Comparison of ENCODE assay signal across 8 mouse cellular contexts in genomic region chr1:132389886-132390585, GRCm38 (mm10). TPM values are rescaled to one million over a fixed set of nuclear protein-coding genes. Genes with fewer than 3 reads are reported as not detected.
DNase-seq lines count a peak whose midpoint lies in the region; ATAC-seq and TF ChIP-seq lines count a peak whose summit lies in the region.

No protein-coding gene starts in this region.

- peak; percentile 77 for TF ChIP-seq CTCF in bone marrow, adult 2 months (IDR thresholded peaks at IDR 0.05; ENCODE audit: control insufficient read depth, insufficient read depth, low read length)

- no peaks in the 10 kb centered on the region for H3K36me3 ChIP-seq in embryonic facial prominence, embryonic 14.5 days (ENCODE audit: control insufficient read depth, insufficient read depth, low read length)
- no peaks in the 10 kb centered on the region for H3K36me3 ChIP-seq in heart, embryonic 14.5 days (ENCODE audit: control insufficient read depth, insufficient read depth, low read length)
- H3K36me3 ChIP-seq in neural tube, embryonic 14.5 days (ENCODE audit: control insufficient read depth, insufficient read depth, low read length), result no peaks in the 10 kb centered on the region

- peak; percentile 54; the same call in 1 of the 2 replicates for TF ChIP-seq POLR2A in bone marrow, adult 2 months (IDR thresholded peaks at IDR 0.05; ENCODE audit: borderline replicate concordance, control insufficient read depth, low read depth, low read length)

- WGBS in bone marrow, adult 2 months, result 34% methylated on average over 15 of the region's 15 CpGs
- 9% methylated on average over 15 of the region's 15 CpGs for WGBS in embryonic facial prominence, embryonic 14.5 days
- 28% methylated on average over 15 of the region's 15 CpGs for WGBS in heart, embryonic 14.5 days
- WGBS in neural tube, embryonic 14.5 days, result 13% methylated on average over 15 of the region's 15 CpGs

- DNase-seq in CD4-positive helper T cell, adult 2 months (ENCODE audit: low read depth, low spot score), result peak; percentile 24
- DNase-seq in embryonic facial prominence, embryonic 14.5 days (ENCODE audit: low spot score), result peak; percentile 89
- peak; percentile 69 for DNase-seq in kidney, postnatal 14 days
- DNase-seq in lung, adult 18-20 months, result peak; percentile 80 to 87
- DNase-seq in yolk sac, embryonic 10.5 days (ENCODE audit: low spot score), result peak; percentile 58

- no peaks in the 10 kb centered on the region for H3K4me1 ChIP-seq in bone marrow, adult 2 months (ENCODE audit: control insufficient read depth, insufficient read depth, low read length)
- peaks cover 29% of the 10 kb centered on the region for H3K4me1 ChIP-seq in embryonic facial prominence, embryonic 14.5 days (ENCODE audit: control insufficient read depth, insufficient read depth, low read length)
- H3K4me1 ChIP-seq in heart, embryonic 14.5 days (ENCODE audit: control insufficient read depth in 2 of 2, insufficient read depth in 2 of 2, low read length in 2 of 2), result peaks cover 24 to 33% of the 10 kb centered on the region in 2 experiments
- peaks cover 37% of the 10 kb centered on the region for H3K4me1 ChIP-seq in neural tube, embryonic 14.5 days (ENCODE audit: control insufficient read depth, insufficient read depth, low read length)

- peak overlapping the region; percentile 73 for H3K4me2 ChIP-seq in embryonic facial prominence, embryonic 14.5 days (ENCODE audit: low read depth, low read length)
- H3K4me2 ChIP-seq in heart, embryonic 14.5 days (ENCODE audit: low read length), result peak overlapping the region; percentile 95
- peak overlapping the region; percentile 91 for H3K4me2 ChIP-seq in neural tube, embryonic 14.5 days (ENCODE audit: low read depth, low read length)

- H3K9me3 ChIP-seq in embryonic facial prominence, embryonic 14.5 days (ENCODE audit: control insufficient read depth, low read length), result no peaks in the 10 kb centered on the region
- no peaks in the 10 kb centered on the region for H3K9me3 ChIP-seq in heart, embryonic 14.5 days (ENCODE audit: control insufficient read depth, low read length)
- no peaks in the 10 kb centered on the region for H3K9me3 ChIP-seq in neural tube, embryonic 14.5 days (ENCODE audit: control insufficient read depth, low read length)

- peak; percentile 38 for ATAC-seq in embryonic facial prominence, embryonic 14.5 days (ENCODE audit: low read depth)
- ATAC-seq in heart, embryonic 14.5 days (ENCODE audit: insufficient number of reproducible peaks, insufficient read depth, low FRiP score, low read depth), result no peak
- ATAC-seq in neural tube, embryonic 14.5 days (ENCODE audit: low read depth), result no peak

- H3K4me3 ChIP-seq in bone marrow, adult 2 months (replicated peaks; ENCODE audit: control insufficient read depth, low read depth, low read length), result peak overlapping the region; percentile 73
- H3K4me3 ChIP-seq in embryonic facial prominence, embryonic 14.5 days (ENCODE audit: low read depth, low read length), result peak overlapping the region; percentile 79
- H3K4me3 ChIP-seq in heart, embryonic 14.5 days (ENCODE audit: control insufficient read depth in 1 of 2, insufficient read depth in 1 of 2, low read depth in 1 of 2, low read length in 2 of 2), result peak overlapping the region; percentile 73 to 75
- peak overlapping the region; percentile 70 for H3K4me3 ChIP-seq in neural tube, embryonic 14.5 days (ENCODE audit: low read depth, low read length)

- H3K27ac ChIP-seq in bone marrow, adult 2 months (ENCODE audit: control insufficient read depth, insufficient read depth, low read depth, low read length, poor library complexity), result peak overlapping the region; percentile 86
- peak overlapping the region; percentile 84; the same call in 1 of the 2 replicates for H3K27ac ChIP-seq in embryonic facial prominence, embryonic 14.5 days (replicated peaks; ENCODE audit: low read depth, low read length)
- peak overlapping the region in 1 of 2 experiments; percentile 64; a peak in 1 of 4 replicates for H3K27ac ChIP-seq in heart, embryonic 14.5 days (replicated peaks in 1 of 2; ENCODE audit: control insufficient read depth in 1 of 2, insufficient read depth in 1 of 2, low read depth in 2 of 2, low read length in 2 of 2)
- H3K27ac ChIP-seq in neural tube, embryonic 14.5 days (ENCODE audit: low read depth, low read length), result peak overlapping the region; percentile 87

- no peaks in the 10 kb centered on the region for H3K27me3 ChIP-seq in embryonic facial prominence, embryonic 14.5 days (replicated peaks; ENCODE audit: control insufficient read depth, insufficient read depth, low read length)
- H3K27me3 ChIP-seq in heart, embryonic 14.5 days (ENCODE audit: control insufficient read depth, insufficient read depth, low read length), result no peaks in the 10 kb centered on the region
- H3K27me3 ChIP-seq in neural tube, embryonic 14.5 days (ENCODE audit: control insufficient read depth, insufficient read depth, low read length), result no peaks in the 10 kb centered on the region

- H3K9ac ChIP-seq in embryonic facial prominence, embryonic 14.5 days (ENCODE audit: low read depth, low read length), result peak overlapping the region; percentile 93
- peak overlapping the region; percentile 87; the same call in 1 of the 2 replicates for H3K9ac ChIP-seq in heart, embryonic 14.5 days (ENCODE audit: low read length)
- peak overlapping the region; percentile 95 for H3K9ac ChIP-seq in neural tube, embryonic 14.5 days (replicated peaks; ENCODE audit: low read depth, low read length)

RNA-seq across cellular contexts. Expression of gene Tmcc2, which starts 1.0 kb away (rescaled TPM):
- 246 and 316 TPM in 2 replicates for polyA plus RNA-seq in bone marrow, adult 2 months (2011; ENCODE audit: insufficient read depth, insufficient read length, low replicate concordance, missing spikeins)
- polyA plus RNA-seq in embryonic facial prominence, embryonic 14.5 days (2014; fragmentation: Nextera tagmentation; extraction: Ambion mirVana), result 10.2 and 11.6 TPM in 2 replicates
- 8.1 and 10.1 TPM in 2 replicates for polyA plus RNA-seq in heart, embryonic 14.5 days (2014; fragmentation: Nextera tagmentation; extraction: Ambion mirVana)
- polyA plus RNA-seq in neural tube, embryonic 14.5 days (2014; fragmentation: Nextera tagmentation; extraction: Ambion mirVana), result 20.7 and 29.9 TPM in 2 replicates

RNA-seq across cellular contexts. Expression of gene Dstyk, which starts 27.3 kb away (rescaled TPM):
- 9.6 and 13.7 TPM in 2 replicates for polyA plus RNA-seq in bone marrow, adult 2 months (2011; ENCODE audit: insufficient read depth, insufficient read length, low replicate concordance, missing spikeins)
- polyA plus RNA-seq in embryonic facial prominence, embryonic 14.5 days (2014; fragmentation: Nextera tagmentation; extraction: Ambion mirVana), result 15.6 and 16.1 TPM in 2 replicates
- polyA plus RNA-seq in heart, embryonic 14.5 days (2014; fragmentation: Nextera tagmentation; extraction: Ambion mirVana), result 11.4 and 12.2 TPM in 2 replicates
- 9.5 and 12.7 TPM in 2 replicates for polyA plus RNA-seq in neural tube, embryonic 14.5 days (2014; fragmentation: Nextera tagmentation; extraction: Ambion mirVana)

Comparison
In these comparisons a context has a peak if more than half of its experiments do, and no peak if none do; other contexts are left out.
1. DNase-seq: peak in every context shown above with its lines; median percentile 89 in embryonic facial prominence, embryonic 14.5 days; 84 in lung, adult 18-20 months; 69 in kidney, postnatal 14 days; 58 in yolk sac, embryonic 10.5 days; 24 in CD4-positive helper T cell, adult 2 months.